Mouse (Mus musculus) E14TG2a.4 (cell line): ENCODE data around the gene Lypla2.

Source experiments
- H3K27me3 ChIP-seq: 2 replicates; pipeline ENCODE4 v1.6.1; 2014; ENCODE audit warnings: low read length, control low read depth; ENCODE audit not compliant: insufficient read depth
- H3K36me3 ChIP-seq: 2 replicates; pipeline ENCODE4 v1.6.1; 2014; ENCODE audit warnings: low read length, control low read depth; ENCODE audit not compliant: insufficient read depth
- H3K4me1 ChIP-seq: replicated peaks from 2 replicates; pipeline ENCODE4 v1.6.1; 2014; ENCODE audit warnings: low read depth, low read length, control low read depth
- H3K4me3 ChIP-seq: replicated peaks from 2 replicates; pipeline ENCODE4 v1.5.1; 2014; ENCODE audit warnings: mild to moderate bottlenecking, low read length
- H3K9me3 ChIP-seq: 2 replicates; pipeline ENCODE4 v1.6.1; 2014; ENCODE audit warnings: low read length, control low read depth
- CTCF ChIP-seq: conservative IDR thresholded peaks from 2 replicates; pipeline ENCODE4 v1.5.1; 2014; ENCODE audit warnings: low read length
- NANOG ChIP-seq: IDR thresholded peaks from 2 replicates; pipeline ENCODE4 v1.6.1; 2014; ENCODE audit warnings: borderline replicate concordance, low read length, mixed read lengths
- POU5F1 ChIP-seq: IDR thresholded peaks from 2 replicates; pipeline ENCODE4 v1.6.1; 2014; ENCODE audit warnings: low read length, borderline replicate concordance

Gene Lypla2

GRCm38 (mm10) chr4:135961709-135962108 lies 10.7 kb downstream of the Lypla2 start:
- H3K36me3 ChIP-seq = peaks cover 23% of the 10 kb centered on the region
- peaks cover 56% of the 10 kb centered on the region for H3K4me1 ChIP-seq
- no peak overlapping the region for H3K4me3 ChIP-seq
- H3K27me3 ChIP-seq = peaks cover 9% of the 10 kb centered on the region
- no peaks in the 10 kb centered on the region for H3K9me3 ChIP-seq
- TF ChIP-seq POU5F1 (no peak), NANOG (no peak), CTCF (no peak)

- no peak overlapping the region for H3K4me3 ChIP-seq
- no peak for TF ChIP-seq NANOG
- peak; percentile 85 for TF ChIP-seq CTCF
- no peaks in the 10 kb centered on the region for H3K9me3 ChIP-seq
- H3K36me3 ChIP-seq = peaks cover 20% of the 10 kb centered on the region
- peaks cover 56% of the 10 kb centered on the region for H3K4me1 ChIP-seq
- peaks cover 9% of the 10 kb centered on the region for H3K27me3 ChIP-seq
Observed at GRCm38 (mm10) chr4:135960717-135961116, 11.7 kb downstream of the Lypla2 start.

- Histone ChIP-seq H3K4me1 (peaks cover 55% of the 10 kb centered on the region), H3K4me3 (0 out of 2 replicates have a peak overlapping the region, but pooled peaks have one; percentile 17), H3K9me3 (no peaks in the 10 kb centered on the region), H3K36me3 (peaks cover 24% of the 10 kb centered on the region), H3K27me3 (no peaks in the 10 kb centered on the region)
- no peak for TF ChIP-seq NANOG
- no peak for TF ChIP-seq CTCF
- TF ChIP-seq POU5F1 = no peak
Observed at GRCm38 (mm10) chr4:135958354-135958753, 14.1 kb downstream of the Lypla2 start.

GRCm38 (mm10) chr4:135955886-135956285 lies 16.5 kb downstream of the Lypla2 start:
- H3K4me3 ChIP-seq = no peak overlapping the region
- H3K9me3 ChIP-seq = no peaks in the 10 kb centered on the region
- H3K4me1 ChIP-seq = peaks cover 57% of the 10 kb centered on the region
- peaks cover 16% of the 10 kb centered on the region for H3K36me3 ChIP-seq
- TF ChIP-seq CTCF (no peak), POU5F1 (no peak), NANOG (no peak)
- no peaks in the 10 kb centered on the region for H3K27me3 ChIP-seq

GRCm38 (mm10) chr4:135954241-135954640 lies 18.2 kb downstream of the Lypla2 start:
- TF ChIP-seq POU5F1 (no peak), NANOG (no peak), CTCF (peak; percentile 82)
- Histone ChIP-seq H3K9me3 (no peaks in the 10 kb centered on the region), H3K4me3 (no peak overlapping the region), H3K36me3 (peaks cover 16% of the 10 kb centered on the region), H3K27me3 (no peaks in the 10 kb centered on the region), H3K4me1 (peaks cover 64% of the 10 kb centered on the region)

GRCm38 (mm10) chr4:135953179-135953578 lies 19.2 kb downstream of the Lypla2 start:
- TF ChIP-seq CTCF = no peak
- TF ChIP-seq POU5F1 = no peak
- TF ChIP-seq NANOG = no peak
- peaks cover 16% of the 10 kb centered on the region for H3K36me3 ChIP-seq
- H3K27me3 ChIP-seq = no peaks in the 10 kb centered on the region
- no peaks in the 10 kb centered on the region for H3K9me3 ChIP-seq
- no peak overlapping the region for H3K4me3 ChIP-seq
- peaks cover 60% of the 10 kb centered on the region for H3K4me1 ChIP-seq

GRCm38 (mm10) chr4:135951505-135951904 lies 20.9 kb downstream of the Lypla2 start:
- Histone ChIP-seq H3K9me3 (no peaks in the 10 kb centered on the region), H3K4me3 (no peak overlapping the region), H3K36me3 (peaks cover 10% of the 10 kb centered on the region), H3K27me3 (no peaks in the 10 kb centered on the region), H3K4me1 (peaks cover 61% of the 10 kb centered on the region)
- TF ChIP-seq CTCF (peak; percentile 93), POU5F1 (no peak), NANOG (peak; percentile 54; the same call in 1 of the 2 replicates)

GRCm38 (mm10) chr4:135950365-135950764 lies 22.1 kb downstream of the Lypla2 start:
- no peak overlapping the region for H3K4me3 ChIP-seq
- no peaks in the 10 kb centered on the region for H3K27me3 ChIP-seq
- TF ChIP-seq CTCF (no peak), NANOG (no peak), POU5F1 (no peak)
- H3K9me3 ChIP-seq = no peaks in the 10 kb centered on the region
- H3K4me1 ChIP-seq = peaks cover 60% of the 10 kb centered on the region
- H3K36me3 ChIP-seq = 0 out of 2 replicates have a peak, but pooled peaks cover 3% of the 10 kb centered on the region

- Histone ChIP-seq H3K9me3 (no peaks in the 10 kb centered on the region), H3K27me3 (no peaks in the 10 kb centered on the region), H3K4me1 (peaks cover 63% of the 10 kb centered on the region), H3K4me3 (no peak overlapping the region), H3K36me3 (0 out of 2 replicates have a peak, but pooled peaks cover 1% of the 10 kb centered on the region)
- TF ChIP-seq POU5F1 = no peak
- no peak for TF ChIP-seq NANOG
- no peak for TF ChIP-seq CTCF
Observed at GRCm38 (mm10) chr4:135949911-135950310, 22.5 kb downstream of the Lypla2 start.
